Mouse (Mus musculus) right cerebral cortex, postnatal 10 days (tissue): ENCODE data around the gene Slc7a1.

Experiments
- DNase-seq, 2 experiments: peaks; one replicate each; pipeline ENCODE4 v3.0.0; 2021; ENCODE audit warnings: low spot score in 2 of 2

Gene Slc7a1

GRCm38 (mm10) chr5:148399660-148400443 lies at the start of gene Slc7a1:
TSS of gene Slc7a1 (minus strand) at chr5:148399904.
- DNase-seq: peak; percentile 93

- no peak for DNase-seq
Measured at GRCm38 (mm10) chr5:148444974-148445373, 45.3 kb upstream of the Slc7a1 start.

GRCm38 (mm10) chr5:148443734-148444133 lies 44.0 kb upstream of the Slc7a1 start:
- DNase-seq: no peak

GRCm38 (mm10) chr5:148435660-148436059 lies 36.0 kb upstream of the Slc7a1 start:
- DNase-seq: no peak

GRCm38 (mm10) chr5:148432121-148432520 lies 32.4 kb upstream of the Slc7a1 start:
- DNase-seq: no peak

GRCm38 (mm10) chr5:148428846-148429245 lies 29.1 kb upstream of the Slc7a1 start:
- no peak for DNase-seq

GRCm38 (mm10) chr5:148425136-148425535 lies 25.4 kb upstream of the Slc7a1 start:
- DNase-seq: no peak

- DNase-seq: no peak
Measured at GRCm38 (mm10) chr5:148421326-148421725, 21.6 kb upstream of the Slc7a1 start.

GRCm38 (mm10) chr5:148419112-148419526 lies 19.4 kb upstream of the Slc7a1 start:
- peak in 1 of 2 experiments; percentile 29 for DNase-seq

GRCm38 (mm10) chr5:148418436-148418835 lies 18.7 kb upstream of the Slc7a1 start:
- DNase-seq: no peak

- no peak for DNase-seq
Measured at GRCm38 (mm10) chr5:148417756-148418155, 18.1 kb upstream of the Slc7a1 start.

GRCm38 (mm10) chr5:148416461-148416860 lies 16.8 kb upstream of the Slc7a1 start:
- DNase-seq: no peak

GRCm38 (mm10) chr5:148414233-148414632 lies 14.5 kb upstream of the Slc7a1 start:
- DNase-seq: no peak

- DNase-seq: no peak
Measured at GRCm38 (mm10) chr5:148412504-148412903, 12.8 kb upstream of the Slc7a1 start.

- DNase-seq: no peak
Measured at GRCm38 (mm10) chr5:148409465-148409864, 9.8 kb upstream of the Slc7a1 start.

GRCm38 (mm10) chr5:148406913-148407312 lies 7.2 kb upstream of the Slc7a1 start:
- DNase-seq: no peak

- no peak for DNase-seq
Measured at GRCm38 (mm10) chr5:148404548-148404947, 4.8 kb upstream of the Slc7a1 start.

GRCm38 (mm10) chr5:148402641-148403040 lies 2.9 kb upstream of the Slc7a1 start:
- peak in 1 of 2 experiments; percentile 24 for DNase-seq

- DNase-seq: peak; percentile 71 to 78
Measured at GRCm38 (mm10) chr5:148398766-148399659, 691 bp downstream of the Slc7a1 start.

- no peak for DNase-seq
Measured at GRCm38 (mm10) chr5:148398451-148398765, 1.3 kb downstream of the Slc7a1 start.

- DNase-seq: no peak
Measured at GRCm38 (mm10) chr5:148397911-148398310, 1.8 kb downstream of the Slc7a1 start.

- DNase-seq: no peak
Measured at GRCm38 (mm10) chr5:148397418-148397817, 2.3 kb downstream of the Slc7a1 start.

GRCm38 (mm10) chr5:148393316-148393715 lies 6.4 kb downstream of the Slc7a1 start:
- no peak for DNase-seq
